Mouse (Mus musculus) ES-E14 (cell line): ENCODE data around the gene Ackr2.

ENCODE experiments used
- CHD2 ChIP-seq: IDR thresholded peaks from 2 replicates; pipeline ENCODE4 v1.6.1; 2014; ENCODE audit warnings: mild to moderate bottlenecking, low read depth, low read length, inconsistent platforms
- HCFC1 ChIP-seq: IDR thresholded peaks from 2 replicates; pipeline ENCODE4 v1.6.1; 2012; ENCODE audit warnings: low read length, inconsistent platforms, borderline replicate concordance; ENCODE audit not compliant: insufficient read depth
- ZC3H11A ChIP-seq: IDR thresholded peaks from 2 replicates; pipeline ENCODE4 v1.6.1; 2012; ENCODE audit warnings: low read depth, mild to moderate bottlenecking, inconsistent platforms, low read length, borderline replicate concordance
- ZNF384 ChIP-seq: IDR thresholded peaks from 2 replicates; pipeline ENCODE4 v1.6.1; 2012; ENCODE audit warnings: low read depth, low read length, inconsistent platforms

DNA sequence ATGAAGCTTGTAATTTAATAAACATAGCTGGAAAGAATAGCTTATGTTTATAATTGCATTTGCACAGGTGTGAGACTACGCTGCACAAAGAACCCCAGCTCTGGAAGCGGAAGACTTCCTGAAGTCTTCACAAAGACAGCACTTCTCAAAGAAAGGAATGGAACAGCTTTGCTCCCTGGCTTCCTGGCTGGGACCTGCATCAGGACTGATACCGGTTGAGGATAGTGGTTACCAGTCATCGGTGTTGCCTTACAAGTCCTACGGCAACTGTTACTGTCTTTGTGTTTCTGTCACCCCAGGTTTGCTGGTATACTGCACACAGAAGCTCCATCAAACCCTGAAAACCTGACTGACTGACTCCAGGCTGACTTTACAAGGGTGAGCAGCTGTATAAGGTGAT, 28.7 kb upstream of the Ackr2 start:
- TF ChIP-seq ZC3H11A (no peak), CHD2 (no peak), ZNF384 (no peak), HCFC1 (no peak)
